Mouse (Mus musculus): ENCODE data around the gene Hdgfl2. TPM values are rescaled to one million over a fixed set of nuclear protein-coding genes. Genes with fewer than 3 reads are reported as not detected.
"Not testable (repeated sequence)": the region's sequence is repeated elsewhere in the genome, so short reads cannot be mapped to it uniquely, and the experiment has no call there.

Gene Hdgfl2
- polyA plus RNA-seq, 1 experiment from 2014 or later: 101 TPM

DNA sequence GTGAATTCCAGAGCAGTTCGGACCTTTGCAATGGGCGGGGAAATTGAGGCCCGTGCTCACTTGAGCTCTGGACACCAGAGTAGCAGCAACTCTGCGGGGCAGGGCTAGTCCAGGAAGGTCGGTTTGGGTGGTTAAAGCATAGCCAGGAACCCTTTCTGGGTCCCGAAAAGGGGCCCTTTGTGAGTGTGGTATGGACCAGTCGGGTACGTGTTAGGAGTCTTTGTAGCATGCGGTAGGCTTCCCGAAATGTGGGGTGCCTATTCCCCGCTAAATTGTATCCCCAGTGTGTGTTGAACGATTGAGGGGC, 38.6 kb upstream of the Hdgfl2 start:
- peak overlapping the region; percentile 74 for H3K4me2 ChIP-seq (ENCODE audit: low read depth, low read length)
- peak overlapping the region; percentile 29; the same call in 1 of the 2 replicates for H3K27ac ChIP-seq (replicated peaks; ENCODE audit: low read depth, low read length)
- DNase-seq (ENCODE audit: low spot score) (peak; percentile 18), ATAC-seq (replicated peaks; ENCODE audit: insufficient number of reproducible peaks, low FRiP score, low TSS enrichment, low read depth) (no peak)
- H3K27me3 ChIP-seq (ENCODE audit: control insufficient read depth, insufficient read depth, low read length): no peaks in the 10 kb centered on the region
- H3K36me3 ChIP-seq (replicated peaks; ENCODE audit: control insufficient read depth, insufficient read depth, low read depth, low read length): no peaks in the 10 kb centered on the region; the same call in 1 of the 2 replicates
- no peaks in the 10 kb centered on the region for H3K9me3 ChIP-seq (replicated peaks; ENCODE audit: control insufficient read depth, low read length)
- H3K4me3 ChIP-seq (ENCODE audit: low read depth, low read length): peak overlapping the region; percentile 85
- no peaks in the 10 kb centered on the region for H3K4me1 ChIP-seq (ENCODE audit: control insufficient read depth, insufficient read depth, low read length)
- H3K9ac ChIP-seq (replicated peaks; ENCODE audit: low read length): peak overlapping the region; percentile 88
- WGBS: under 1% methylated on average over 12 of the region's 12 CpGs

DNA sequence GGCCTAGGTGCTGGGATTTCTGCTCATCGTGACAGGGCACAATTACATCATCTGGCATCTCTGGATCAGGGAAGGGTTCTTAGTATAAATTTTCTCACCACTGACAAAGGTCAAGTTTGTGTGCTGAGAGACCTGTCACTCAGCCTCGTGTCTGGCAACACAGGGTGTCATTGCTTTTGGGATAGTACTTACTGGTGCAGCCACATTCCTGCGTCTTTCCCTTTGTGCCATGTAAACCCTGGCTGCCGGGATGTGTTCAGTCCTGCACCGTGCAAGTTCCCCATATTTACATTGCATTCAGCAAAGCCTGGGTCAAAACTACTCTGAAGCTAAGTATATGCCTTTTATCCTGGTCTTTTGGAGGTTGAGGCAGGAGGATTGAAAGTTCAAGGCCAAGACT, 28.1 kb upstream of the Hdgfl2 start:
- WGBS: 86% methylated on average over 5 of the region's 5 CpGs
- Histone ChIP-seq H3K4me3 (ENCODE audit: low read depth, low read length) (no peak overlapping the region), H3K9me3 (replicated peaks; ENCODE audit: control insufficient read depth, low read length) (no peaks in the 10 kb centered on the region), H3K4me1 (ENCODE audit: control insufficient read depth, insufficient read depth, low read length) (no peaks in the 10 kb centered on the region), H3K4me2 (ENCODE audit: low read depth, low read length) (no peak overlapping the region), H3K36me3 (replicated peaks; ENCODE audit: control insufficient read depth, insufficient read depth, low read depth, low read length) (peaks cover 15% of the 10 kb centered on the region), H3K27ac (replicated peaks; ENCODE audit: low read depth, low read length) (no peak overlapping the region), H3K9ac (replicated peaks; ENCODE audit: low read length) (no peak overlapping the region), H3K27me3 (ENCODE audit: control insufficient read depth, insufficient read depth, low read length) (no peaks in the 10 kb centered on the region)
- ATAC-seq (replicated peaks; ENCODE audit: insufficient number of reproducible peaks, low FRiP score, low TSS enrichment, low read depth) (no peak), DNase-seq (ENCODE audit: low spot score) (no peak)

DNA sequence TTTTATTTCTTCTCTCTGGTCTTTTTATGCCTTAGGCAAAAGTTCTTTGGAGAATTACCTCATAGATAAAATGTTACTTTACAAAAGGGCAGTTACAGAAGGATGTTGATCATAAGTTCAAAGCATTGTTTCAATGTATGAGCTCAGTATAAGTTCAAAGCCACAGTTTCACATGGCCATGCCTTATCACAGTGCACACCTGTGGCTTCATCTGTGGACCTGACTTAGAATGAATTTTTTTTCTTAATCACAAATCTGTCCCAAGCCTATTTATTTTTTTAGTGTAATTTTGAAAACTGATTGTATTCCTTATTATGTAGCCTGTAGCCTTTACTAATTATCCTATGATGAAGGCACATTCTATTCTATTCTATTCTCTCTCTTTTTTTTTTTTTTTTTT, 24.5 kb upstream of the Hdgfl2 start:
- no peaks in the 10 kb centered on the region for H3K9me3 ChIP-seq (replicated peaks; ENCODE audit: control insufficient read depth, low read length)
- H3K27me3 ChIP-seq (ENCODE audit: control insufficient read depth, insufficient read depth, low read length): no peaks in the 10 kb centered on the region
- DNase-seq (ENCODE audit: low spot score): no peak
- no peak overlapping the region for H3K4me2 ChIP-seq (ENCODE audit: low read depth, low read length)
- no peaks in the 10 kb centered on the region for H3K4me1 ChIP-seq (ENCODE audit: control insufficient read depth, insufficient read depth, low read length)
- ATAC-seq (replicated peaks; ENCODE audit: insufficient number of reproducible peaks, low FRiP score, low TSS enrichment, low read depth): no peak
- H3K36me3 ChIP-seq (replicated peaks; ENCODE audit: control insufficient read depth, insufficient read depth, low read depth, low read length): peaks cover 11% of the 10 kb centered on the region
- no peak overlapping the region for H3K9ac ChIP-seq (replicated peaks; ENCODE audit: low read length)
- H3K27ac ChIP-seq (replicated peaks; ENCODE audit: low read depth, low read length): no peak overlapping the region
- H3K4me3 ChIP-seq (ENCODE audit: low read depth, low read length): no peak overlapping the region

DNA sequence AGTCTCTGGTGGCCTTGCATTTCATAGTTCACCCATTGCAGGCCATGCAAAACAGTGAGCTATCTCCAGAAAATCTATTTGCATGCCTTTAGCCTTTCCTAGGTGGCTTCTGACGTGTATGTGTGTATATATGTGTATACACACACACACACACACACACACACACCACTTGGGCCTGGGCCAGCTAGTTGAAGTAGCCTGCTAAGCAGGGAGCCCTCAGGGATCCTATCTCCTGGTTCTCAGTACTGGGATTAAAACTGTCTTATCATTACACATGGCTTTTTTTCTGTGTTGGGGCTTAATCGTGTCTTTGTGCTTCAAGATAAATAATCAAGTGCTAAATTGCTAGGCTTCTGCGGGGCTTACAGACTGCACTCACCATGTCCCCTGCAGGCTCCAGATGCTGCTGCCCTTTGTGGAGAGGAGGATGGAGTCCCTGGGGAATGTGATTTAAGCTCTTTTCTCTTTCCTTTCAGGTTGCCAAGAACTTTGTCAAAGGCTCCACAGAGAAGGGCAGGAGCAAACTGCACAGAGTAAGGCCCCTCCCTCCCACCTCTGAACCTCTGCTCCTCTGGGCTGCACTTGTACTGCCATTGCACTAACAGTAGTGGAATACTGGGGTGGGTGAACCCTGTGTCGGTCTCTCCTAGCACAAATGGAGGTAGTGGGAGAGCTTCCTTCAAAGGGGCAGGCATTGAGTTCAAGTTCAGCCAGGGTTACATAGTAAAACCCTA, 23.3 kb upstream of the Hdgfl2 start:
- ATAC-seq (replicated peaks; ENCODE audit: insufficient number of reproducible peaks, low FRiP score, low TSS enrichment, low read depth): no peak

DNA sequence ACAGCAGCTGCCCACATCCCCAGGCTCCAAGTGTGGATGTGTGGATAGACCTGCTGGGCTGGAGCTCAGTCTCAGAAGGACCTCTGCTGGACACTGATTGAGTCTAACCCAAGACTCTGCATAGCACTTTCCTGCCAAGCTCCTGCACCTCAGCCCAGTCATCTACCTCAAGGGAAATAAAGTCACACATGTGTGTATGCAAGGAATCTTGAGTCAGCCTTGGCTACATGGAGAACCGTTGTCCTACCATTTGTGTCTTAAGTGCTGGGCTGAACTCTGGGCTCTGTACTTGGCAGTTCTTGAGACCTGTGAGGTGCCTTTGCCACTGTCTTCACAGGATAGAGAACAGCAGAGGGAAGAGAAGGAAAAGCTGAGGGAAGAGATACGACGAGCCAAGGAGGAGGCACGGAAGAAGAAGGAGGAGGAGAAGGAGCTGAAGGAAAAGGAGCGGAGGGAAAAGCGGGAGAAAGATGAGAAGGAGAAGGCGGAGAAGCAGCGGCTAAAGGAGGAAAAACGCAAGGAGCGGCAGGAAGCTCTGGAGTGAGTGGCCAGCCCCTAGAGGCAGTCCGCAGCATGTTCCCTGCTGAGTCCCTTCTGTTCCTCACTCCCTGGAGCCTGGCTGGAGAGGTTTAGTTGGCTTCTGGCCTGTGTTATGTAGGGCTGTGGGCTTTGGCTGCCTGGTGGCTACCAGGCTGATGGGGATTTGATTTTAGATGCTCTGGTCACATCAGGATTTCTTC, 21.9 kb upstream of the Hdgfl2 start:
- Histone ChIP-seq H3K4me2 (ENCODE audit: low read depth, low read length) (no peak overlapping the region), H3K9ac (replicated peaks; ENCODE audit: low read length) (no peak overlapping the region), H3K4me3 (ENCODE audit: low read depth, low read length) (no peak overlapping the region), H3K9me3 (replicated peaks; ENCODE audit: control insufficient read depth, low read length) (no peaks in the 10 kb centered on the region), H3K27ac (replicated peaks; ENCODE audit: low read depth, low read length) (no peak overlapping the region), H3K27me3 (ENCODE audit: control insufficient read depth, insufficient read depth, low read length) (no peaks in the 10 kb centered on the region), H3K4me1 (ENCODE audit: control insufficient read depth, insufficient read depth, low read length) (no peaks in the 10 kb centered on the region), H3K36me3 (replicated peaks; ENCODE audit: control insufficient read depth, insufficient read depth, low read depth, low read length) (peaks cover 15% of the 10 kb centered on the region)
- 88% methylated on average over 11 of the region's 11 CpGs for WGBS
- no peak for ATAC-seq (replicated peaks; ENCODE audit: insufficient number of reproducible peaks, low FRiP score, low TSS enrichment, low read depth)
- DNase-seq (ENCODE audit: low spot score): no peak

More for the DNA sequence above, 23.3 kb upstream of the Hdgfl2 start:
- Histone ChIP-seq H3K4me2 (ENCODE audit: low read depth, low read length) (no peak overlapping the region), H3K36me3 (replicated peaks; ENCODE audit: control insufficient read depth, insufficient read depth, low read depth, low read length) (peaks cover 13% of the 10 kb centered on the region), H3K27ac (replicated peaks; ENCODE audit: low read depth, low read length) (no peak overlapping the region), H3K27me3 (ENCODE audit: control insufficient read depth, insufficient read depth, low read length) (no peaks in the 10 kb centered on the region), H3K9ac (replicated peaks; ENCODE audit: low read length) (no peak overlapping the region), H3K4me1 (ENCODE audit: control insufficient read depth, insufficient read depth, low read length) (no peaks in the 10 kb centered on the region), H3K9me3 (replicated peaks; ENCODE audit: control insufficient read depth, low read length) (no peaks in the 10 kb centered on the region), H3K4me3 (ENCODE audit: low read depth, low read length) (no peak overlapping the region)
- WGBS: 78% methylated on average over 4 of the region's 4 CpGs
- no peak for DNase-seq (ENCODE audit: low spot score)

DNA sequence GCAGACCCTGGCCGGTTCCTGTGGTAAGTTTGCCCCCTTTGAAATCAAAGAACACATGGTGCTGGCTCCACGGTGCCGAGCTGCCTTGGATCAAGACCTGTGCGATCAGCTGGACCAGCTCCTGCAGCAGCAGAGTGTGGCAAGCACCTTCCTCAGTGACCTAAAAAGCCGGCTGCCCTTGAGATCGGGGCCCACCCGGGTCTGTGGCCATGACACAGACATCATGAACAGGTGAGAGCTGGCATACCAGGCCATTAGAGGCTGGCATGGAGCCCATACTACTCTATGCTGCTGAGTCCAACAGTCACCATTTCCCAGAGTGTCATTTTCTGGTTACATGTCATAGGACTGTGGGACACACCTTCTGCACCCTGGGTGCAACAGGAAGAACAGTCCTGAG, 17.4 kb upstream of the Hdgfl2 start:
- ATAC-seq (replicated peaks; ENCODE audit: insufficient number of reproducible peaks, low FRiP score, low TSS enrichment, low read depth): no peak
- Histone ChIP-seq H3K9me3 (replicated peaks; ENCODE audit: control insufficient read depth, low read length) (no peaks in the 10 kb centered on the region), H3K9ac (replicated peaks; ENCODE audit: low read length) (no peak overlapping the region), H3K4me1 (ENCODE audit: control insufficient read depth, insufficient read depth, low read length) (no peaks in the 10 kb centered on the region), H3K4me3 (ENCODE audit: low read depth, low read length) (no peak overlapping the region), H3K27me3 (ENCODE audit: control insufficient read depth, insufficient read depth, low read length) (no peaks in the 10 kb centered on the region), H3K36me3 (replicated peaks; ENCODE audit: control insufficient read depth, insufficient read depth, low read depth, low read length) (peaks cover 31% of the 10 kb centered on the region), H3K4me2 (ENCODE audit: low read depth, low read length) (no peak overlapping the region), H3K27ac (replicated peaks; ENCODE audit: low read depth, low read length) (no peak overlapping the region)
- WGBS: 94% methylated on average over 7 of the region's 7 CpGs
- no peak for DNase-seq (ENCODE audit: low spot score)

DNA sequence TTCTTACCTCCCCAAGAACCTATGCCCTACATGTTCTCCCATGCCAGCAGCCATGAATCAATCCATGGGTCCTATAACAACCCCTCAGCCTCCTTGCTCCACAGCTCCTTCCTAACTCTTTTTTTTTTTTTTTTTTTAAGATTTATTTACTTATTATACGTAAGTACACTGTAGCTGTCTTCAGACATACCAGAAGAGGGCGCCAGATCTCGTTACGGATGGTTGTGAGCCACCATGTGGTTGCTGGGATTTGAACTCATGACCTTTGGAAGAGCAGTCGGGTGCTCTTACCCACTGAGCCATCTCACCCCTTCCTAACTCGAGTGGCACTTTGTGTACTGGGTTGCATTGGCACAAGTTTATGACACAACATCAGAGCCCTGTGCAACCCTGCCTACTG, 13.7 kb upstream of the Hdgfl2 start:
- not testable (repeated sequence) for DNase-seq (ENCODE audit: low spot score); H3K9ac ChIP-seq (replicated peaks; ENCODE audit: low read length); H3K4me1 ChIP-seq (ENCODE audit: control insufficient read depth, insufficient read depth, low read length); H3K27ac ChIP-seq (replicated peaks; ENCODE audit: low read depth, low read length); H3K4me3 ChIP-seq (ENCODE audit: low read depth, low read length); H3K9me3 ChIP-seq (replicated peaks; ENCODE audit: control insufficient read depth, low read length); H3K4me2 ChIP-seq (ENCODE audit: low read depth, low read length); ATAC-seq (replicated peaks; ENCODE audit: insufficient number of reproducible peaks, low FRiP score, low TSS enrichment, low read depth); H3K27me3 ChIP-seq (ENCODE audit: control insufficient read depth, insufficient read depth, low read length)
- WGBS: 78% methylated on average over 6 of the region's 6 CpGs
- H3K36me3 ChIP-seq (replicated peaks; ENCODE audit: control insufficient read depth, insufficient read depth, low read depth, low read length): peaks cover 33% of the 10 kb centered on the region

DNA sequence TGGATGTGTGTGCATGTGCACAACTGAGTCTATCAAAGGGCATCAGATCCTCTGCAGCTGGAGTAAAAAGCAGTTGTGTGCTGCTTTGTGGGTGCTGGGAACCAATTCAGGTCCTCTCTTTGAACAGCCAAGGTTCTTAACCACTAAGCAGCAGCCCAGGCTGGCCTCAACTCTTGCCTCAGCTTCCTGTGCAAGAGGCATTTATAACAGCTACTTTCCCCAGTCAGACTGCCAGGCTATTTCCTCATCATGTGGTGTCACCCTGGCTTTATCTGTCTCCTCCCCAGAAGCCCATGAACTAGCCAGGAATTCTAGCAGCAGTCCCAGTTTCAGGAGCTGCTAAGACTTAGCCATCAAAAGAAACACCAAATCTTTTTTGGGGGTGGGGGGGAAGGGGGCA, 13.0 kb upstream of the Hdgfl2 start:
- H3K4me3 ChIP-seq (ENCODE audit: low read depth, low read length): no peak overlapping the region
- H3K4me2 ChIP-seq (ENCODE audit: low read depth, low read length): no peak overlapping the region
- H3K9me3 ChIP-seq (replicated peaks; ENCODE audit: control insufficient read depth, low read length): no peaks in the 10 kb centered on the region
- H3K9ac ChIP-seq (replicated peaks; ENCODE audit: low read length): no peak overlapping the region
- ATAC-seq (replicated peaks; ENCODE audit: insufficient number of reproducible peaks, low FRiP score, low TSS enrichment, low read depth) (no peak), DNase-seq (ENCODE audit: low spot score) (no peak)
- H3K27me3 ChIP-seq (ENCODE audit: control insufficient read depth, insufficient read depth, low read length): no peaks in the 10 kb centered on the region
- H3K4me1 ChIP-seq (ENCODE audit: control insufficient read depth, insufficient read depth, low read length): no peaks in the 10 kb centered on the region
- H3K27ac ChIP-seq (replicated peaks; ENCODE audit: low read depth, low read length): no peak overlapping the region
- peaks cover 38% of the 10 kb centered on the region for H3K36me3 ChIP-seq (replicated peaks; ENCODE audit: control insufficient read depth, insufficient read depth, low read depth, low read length)

Measured in embryonic facial prominence, embryonic 11.5 days (tissue).